Mouse (Mus musculus) cortical plate, adult 2 months (tissue): Measurements from ENCODE around the gene Nradd.

Experiments
- CTCF ChIP-seq: fragments of 200-500 bp; IDR thresholded peaks from 2 replicates; pipeline ENCODE4 v1.5.1; 2011; ENCODE audit warnings: mild to moderate bottlenecking, control low read depth, low read length; ENCODE audit not compliant: insufficient read depth; ENCODE audit errors: extremely low read depth
- POLR2A ChIP-seq: fragments of 200-500 bp; IDR thresholded peaks from 2 replicates; pipeline ENCODE4 v1.6.1; 2011; ENCODE audit warnings: mild to moderate bottlenecking, low read length, control low read depth; ENCODE audit not compliant: insufficient read depth; ENCODE audit errors: extremely low read depth

GRCm38 (mm10) chr9:110666374-110666773, 42.1 kb upstream of the Nradd start:
- no peak for TF ChIP-seq POLR2A
- no peak for TF ChIP-seq CTCF
